Mouse (Mus musculus): ENCODE data around the gene Lce1k. TPM values are rescaled to one million over a fixed set of nuclear protein-coding genes. Genes with fewer than 3 reads are reported as not detected.

The Lce1k gene
- not detected for total RNA-seq (2023)

GRCm38 (mm10) chr3:92807791-92808190 is at the start of gene Lce1k:
Gene Lce1k (minus strand): TSS chr3:92807891.

DNA sequence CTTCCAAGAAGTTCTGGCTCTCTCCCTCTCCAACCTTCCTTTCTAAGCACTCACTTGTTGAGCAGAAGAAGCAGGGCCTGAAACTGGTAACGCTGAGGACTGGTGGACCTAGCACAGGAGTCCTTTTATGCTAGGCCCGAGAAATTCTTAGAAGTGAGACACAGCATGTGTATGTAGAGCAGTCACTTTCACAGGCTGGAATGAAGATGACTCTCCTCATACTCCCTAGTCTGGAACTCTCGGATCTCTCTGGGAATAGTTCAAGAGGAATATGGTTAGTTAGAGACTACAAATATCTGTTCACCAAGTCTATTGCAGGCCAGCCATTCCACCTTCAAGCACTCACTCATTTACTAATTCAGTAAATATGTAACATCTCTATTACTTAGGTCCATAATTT is 43.5 kb upstream of the Lce1k start, which contains the start of gene Lce1l:
TSS of gene Lce1l (minus strand) at position 101 of the 400 bp plus-strand sequence.

DNA sequence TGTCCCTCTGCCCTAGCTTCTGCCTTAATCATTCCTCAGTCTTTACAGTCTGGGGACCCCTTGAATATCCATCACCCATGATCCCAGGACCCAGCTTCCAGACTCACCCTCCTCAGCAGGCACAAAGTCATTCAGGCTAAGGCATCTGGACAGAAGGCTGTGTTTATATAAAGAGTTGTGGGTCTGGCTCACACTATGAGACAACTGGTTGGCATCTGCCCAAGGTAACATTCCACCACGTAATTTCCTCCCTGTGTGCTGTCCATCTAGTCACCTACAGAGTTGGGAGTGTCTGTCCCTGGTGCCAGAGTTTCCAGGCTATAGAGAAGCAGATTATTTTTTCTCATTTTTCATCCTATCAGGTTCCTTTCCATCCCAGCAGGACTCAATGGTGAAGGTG is 19.4 kb upstream of the Lce1k start, which contains the start of gene Kprp:
TSS of gene Kprp (minus strand) at position 140 of the 400 bp plus-strand sequence.

DNA sequence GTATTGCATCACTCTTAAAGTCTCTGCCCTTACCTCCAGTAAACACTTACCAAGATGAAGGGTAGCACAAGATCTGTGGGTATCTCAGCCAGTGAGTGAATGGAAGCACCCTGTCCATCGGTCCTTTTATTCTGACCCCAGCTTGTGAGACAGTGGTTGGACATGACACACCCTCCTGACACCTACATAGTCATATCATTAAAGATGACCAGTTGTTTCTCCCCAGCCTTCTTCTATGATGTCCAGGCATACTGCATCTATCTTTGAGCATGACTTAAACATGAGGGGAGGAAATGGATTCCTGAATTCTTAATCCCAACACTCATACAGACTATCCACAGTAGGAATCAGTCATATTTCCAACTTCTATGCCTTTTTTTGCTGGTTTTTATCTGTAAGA is 17.3 kb downstream of the Lce1k start, which contains the start of gene Lce1j:
TSS of gene Lce1j (minus strand) at position 101 of the 400 bp plus-strand sequence.

GRCm38 (mm10) chr3:92778799-92779198 is 28.9 kb downstream of the Lce1k start, which contains the start of gene Lce1i:
Gene Lce1i (minus strand): TSS chr3:92778899.

DNA sequence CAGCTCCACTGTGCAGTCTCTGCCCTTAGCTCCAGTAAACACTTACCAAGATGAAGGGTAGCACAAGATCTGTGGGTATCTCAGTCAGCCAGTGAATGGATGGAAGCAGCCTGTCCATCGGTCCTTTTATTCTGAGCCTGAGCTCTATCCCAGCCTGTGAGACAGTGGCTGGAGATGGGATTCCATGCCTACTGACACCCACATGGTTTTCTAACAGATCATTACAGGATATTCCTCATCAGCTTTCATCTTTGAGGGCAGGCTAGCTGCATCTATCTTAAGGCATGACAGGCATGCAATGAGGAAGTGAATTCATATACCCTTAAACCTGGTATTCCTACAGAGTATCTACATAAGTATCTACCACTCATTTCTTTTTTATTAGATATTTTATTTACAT is 42.7 kb downstream of the Lce1k start, which contains the start of gene Lce1h:
TSS of gene Lce1h (minus strand) at position 101 of the 400 bp plus-strand sequence.

Other genes starting within 250 kb of the Lce1k start
- not detected for gene Ivl, start 234.2 kb downstream of the Lce1k start, total RNA-seq (2023)
- not detected for gene Smcp, start 218.9 kb downstream of the Lce1k start, total RNA-seq (2023)
- not detected for gene 2210017I01Rik, start 200.4 kb downstream of the Lce1k start, total RNA-seq (2023)
- gene Lce6a, start 186.2 kb downstream of the Lce1k start, total RNA-seq (2023): not detected
- gene Lce1a1, start 159.6 kb downstream of the Lce1k start, total RNA-seq (2023): not detected
- gene Lce1b, start 151.0 kb downstream of the Lce1k start, total RNA-seq (2023): not detected
- gene Lce1a2, start 137.6 kb downstream of the Lce1k start, total RNA-seq (2023): not detected
- not detected for gene Lce1c, start 128.6 kb downstream of the Lce1k start, total RNA-seq (2023)
- gene Lce1d, start 120.7 kb downstream of the Lce1k start, total RNA-seq (2023): not detected
- gene Lce1e, start 98.8 kb downstream of the Lce1k start, total RNA-seq (2023): not detected
- not detected for gene Lce1f, start 87.5 kb downstream of the Lce1k start, total RNA-seq (2023)
- gene Gm38119, start 68.8 kb downstream of the Lce1k start, total RNA-seq (2023): not detected
- gene Lce1g, start 55.6 kb downstream of the Lce1k start, total RNA-seq (2023): not detected
- gene Lce1h, start 42.8 kb downstream of the Lce1k start, total RNA-seq (2023): not detected
- not detected for gene Lce1i, start 29.0 kb downstream of the Lce1k start, total RNA-seq (2023)
- not detected for gene Lce1j, start 17.4 kb downstream of the Lce1k start, total RNA-seq (2023)
- gene Kprp, start 19.4 kb upstream of the Lce1k start, total RNA-seq (2023): not detected
- gene Lce1l, start 43.4 kb upstream of the Lce1k start, total RNA-seq (2023): not detected
- gene 2310050C09Rik, start 62.3 kb upstream of the Lce1k start, total RNA-seq (2023): not detected
- not detected for gene Lce3a, start 118.3 kb upstream of the Lce1k start, total RNA-seq (2023)
- not detected for gene Lce3b, start 125.1 kb upstream of the Lce1k start, total RNA-seq (2023)
- not detected for gene Lce3c, start 136.6 kb upstream of the Lce1k start, total RNA-seq (2023)
- gene Lce3d, start 149.5 kb upstream of the Lce1k start, total RNA-seq (2023): not detected
- not detected for gene Lce3e, start 159.2 kb upstream of the Lce1k start, total RNA-seq (2023)
- gene Lce3f, start 184.3 kb upstream of the Lce1k start, total RNA-seq (2023): not detected
- not detected for gene Crct1, start 207.8 kb upstream of the Lce1k start, total RNA-seq (2023)
- not detected for gene Lce1m, start 211.2 kb upstream of the Lce1k start, total RNA-seq (2023)

All from monocyte, adult 59 days (primary cell).